ENCODE assay signal across 20 mouse cellular contexts in genomic region chr19:57088804-57089369, GRCm38 (mm10).
A peak's percentile ranks its signal among the peaks of the same experiment; 100 is the strongest.
DNase-seq lines count a peak whose midpoint lies in the region; ATAC-seq and TF ChIP-seq lines count a peak whose summit lies in the region.
"Had no signal": no experiment of that assay in that cellular context is flagged by ENCODE, and none has a peak within 500 bp of the region (broad histone marks: within the 10 kb centered on the region; RNA-seq: fewer than 3 reads in every experiment).

No protein-coding gene starts in this region.

- no peak for TF ChIP-seq CTCF in heart, adult 2 months (IDR thresholded peaks at IDR 0.05)
- TF ChIP-seq CTCF in spleen, adult 2 months (IDR thresholded peaks at IDR 0.05; ENCODE audit: extremely low read depth, insufficient read depth, insufficient read length, insufficient replicate concordance) = no peak
- TF ChIP-seq CTCF in liver, postnatal 0 days (IDR thresholded peaks at IDR 0.05; ENCODE audit: low read depth) = no peak

- H3K4me3 ChIP-seq in heart, adult 2 months = no peak overlapping the region
- H3K4me3 ChIP-seq in spleen, adult 2 months (ENCODE audit: extremely low read depth, insufficient read depth, insufficient read length) = no peak overlapping the region
- no peak overlapping the region for H3K4me3 ChIP-seq in liver, postnatal 0 days (ENCODE audit: low read depth, low read length)
- H3K4me3 ChIP-seq: embryonic facial prominence, embryonic 10.5 days; forebrain, embryonic 13.5 days; heart, embryonic 10.5 days had no signal

- H3K36me3 ChIP-seq in heart, adult 2 months (ENCODE audit: control insufficient read depth, insufficient read depth, low read length) = peaks cover 47% of the 10 kb centered on the region
- H3K36me3 ChIP-seq in spleen, adult 2 months (ENCODE audit: control insufficient read depth, insufficient read depth, low read length) = peaks cover 3% of the 10 kb centered on the region; the same call in 1 of the 2 replicates
- peaks cover 2% of the 10 kb centered on the region; the same call in 1 of the 2 replicates for H3K36me3 ChIP-seq in splenic B cell, adult 2 months (ENCODE audit: control insufficient read depth, insufficient read depth, low read length, poor library complexity, severe bottlenecking)
- H3K36me3 ChIP-seq in liver, postnatal 0 days (replicated peaks; ENCODE audit: insufficient read depth, low read length) = no peaks in the 10 kb centered on the region; the same call in 1 of the 2 replicates
- H3K36me3 ChIP-seq: embryonic facial prominence, embryonic 10.5 days had no signal

- H3K79me2 ChIP-seq in heart, adult 2 months (replicated peaks; ENCODE audit: control insufficient read depth, insufficient read depth, low read length) = peaks cover 2% of the 10 kb centered on the region

- TF ChIP-seq POLR2A in heart, adult 2 months (IDR thresholded peaks at IDR 0.05; ENCODE audit: insufficient read depth, low read depth, low read length) = no peak
- no peak for TF ChIP-seq POLR2A in spleen, adult 2 months (IDR thresholded peaks at IDR 0.05; ENCODE audit: low read depth, low read length)

- H3K27ac ChIP-seq in heart, adult 2 months = peak overlapping the region; percentile 72
- H3K27ac ChIP-seq in spleen, adult 2 months (ENCODE audit: insufficient read depth, low read length) = peak overlapping the region; percentile 55; the same call in 1 of the 2 replicates
- H3K27ac ChIP-seq in liver, postnatal 0 days (ENCODE audit: low read depth) = no peak overlapping the region
- H3K27ac ChIP-seq: embryonic facial prominence, embryonic 10.5 days; forebrain, embryonic 13.5 days; heart, embryonic 10.5 days; hindbrain, embryonic 14.5 days had no signal

- H3K4me1 ChIP-seq in heart, adult 2 months (ENCODE audit: control insufficient read depth, insufficient read depth, low read length) = peaks cover 29% of the 10 kb centered on the region
- H3K4me1 ChIP-seq in spleen, adult 2 months (ENCODE audit: control insufficient read depth, insufficient read depth, insufficient read length) = peaks cover 30% of the 10 kb centered on the region
- 0 out of 2 replicates have a peak, but pooled peaks cover 6% of the 10 kb centered on the region for H3K4me1 ChIP-seq in liver, postnatal 0 days (ENCODE audit: insufficient read depth)
- H3K4me1 ChIP-seq: embryonic facial prominence, embryonic 10.5 days had no signal

- DNase-seq in heart, adult 2 months = no peak
- DNase-seq in heart, postnatal 25 days (ENCODE audit: low spot score) = no peak
- DNase-seq in spleen, adult 2 months (ENCODE audit: low read depth in 1 of 2, low spot score in 2 of 2) = no peak
- DNase-seq in spleen, postnatal 4 days (ENCODE audit: low spot score in 2 of 2) = no peak
- DNase-seq in brain, adult 2 months (ENCODE audit: low read depth, low spot score) = peak; percentile 71
- peak; percentile 50 for DNase-seq in splenic B cell, adult 2 months (ENCODE audit: low read depth, low spot score)
- no peak for DNase-seq in liver, postnatal 0 days
- DNase-seq in kidney, postnatal 14 days = no peak
- DNase-seq: adrenal gland, postnatal 14 days; B cell, adult 2 months; cerebellum, adult 9-10 months; forebrain, postnatal 0 days; gastrocnemius, postnatal 36 days; heart, postnatal 10 days had no signal

- WGBS in heart, adult 2 months = 62% methylated on average over 2 of the region's 2 CpGs
- WGBS in spleen, adult 2 months = 27% methylated on average over 2 of the region's 2 CpGs
- 69% methylated on average over 2 of the region's 2 CpGs for WGBS in liver, postnatal 0 days (ENCODE audit: insufficient replicate concordance)

- intact Hi-C loops in heart, adult 2 months (cut with DNase I) = no loop called here
- intact Hi-C loops in heart, postnatal 25 days (cut with DNase I) = no loop called here

- no peak for TF ChIP-seq EP300 in heart, adult 2 months (IDR thresholded peaks at IDR 0.05; ENCODE audit: insufficient read depth, low read depth, low read length)
- no peak for TF ChIP-seq EP300 in liver, postnatal 0 days (IDR thresholded peaks at IDR 0.05; ENCODE audit: low read depth)

- H3K9ac ChIP-seq in heart, adult 2 months (ENCODE audit: low read depth, low read length) = no peak overlapping the region
- no peak overlapping the region for H3K9ac ChIP-seq in liver, postnatal 0 days (replicated peaks)
- H3K9ac ChIP-seq: forebrain, embryonic 13.5 days; forebrain, postnatal 0 days; hindbrain, embryonic 14.5 days had no signal

- H3K27me3 ChIP-seq in heart, adult 2 months (ENCODE audit: control insufficient read depth, insufficient read depth, low read length) = no peaks in the 10 kb centered on the region
- H3K27me3 ChIP-seq in spleen, adult 2 months (ENCODE audit: control insufficient read depth, insufficient read depth, low read length) = no peaks in the 10 kb centered on the region
- H3K27me3 ChIP-seq in splenic B cell, adult 2 months (ENCODE audit: control insufficient read depth, insufficient read depth, low read length, poor library complexity, severe bottlenecking) = no peaks in the 10 kb centered on the region
- no peaks in the 10 kb centered on the region for H3K27me3 ChIP-seq in liver, postnatal 0 days (ENCODE audit: insufficient read depth, low read length)
- H3K27me3 ChIP-seq: forebrain, embryonic 13.5 days; Patski had no signal

- H3K9me3 ChIP-seq in liver, postnatal 0 days (ENCODE audit: low read length) = no peaks in the 10 kb centered on the region
- H3K9me3 ChIP-seq: embryonic facial prominence, embryonic 10.5 days; heart, embryonic 10.5 days had no signal

- no peak for ATAC-seq in liver, postnatal 0 days
- ATAC-seq: activated CD4-positive, CD25-positive, alpha-beta regulatory T cell, adult 4 months; forebrain, embryonic 13.5 days; forebrain, postnatal 0 days; Patski had no signal

- no peak overlapping the region for H3K4me2 ChIP-seq in liver, postnatal 0 days (ENCODE audit: low read depth, low read length)
- H3K4me2 ChIP-seq: forebrain, embryonic 13.5 days; hindbrain, embryonic 14.5 days had no signal

Comparison
In these comparisons a context has a peak if more than half of its experiments do, and no peak if none do; other contexts are left out.
1. DNase-seq: peak in brain, adult 2 months (single experiment) and splenic B cell, adult 2 months (single experiment); none in heart, adult 2 months (0 of 2), heart, postnatal 25 days (single experiment), spleen, adult 2 months (0 of 2), spleen, postnatal 4 days (0 of 2), liver, postnatal 0 days (single experiment) and kidney, postnatal 14 days (single experiment).